Mouse (Mus musculus) limb, embryonic 13.5 days (tissue): ENCODE data around the gene Dgkb. TPM values are rescaled to one million over a fixed set of nuclear protein-coding genes. Genes with fewer than 3 reads are reported as not detected.

Source experiments
- ATAC-seq: fragments of 200-750 bp; cut with Nextera tagmentation; 2 replicates; pipeline ENCODE4 v1.8.0; 2017; ENCODE audit warnings: low read depth, moderate number of reproducible peaks, moderate TSS enrichment; ENCODE audit not compliant: low FRiP score
- H3K27ac ChIP-seq: fragments of 300-500 bp; sonication (generic); 2 replicates; pipeline ENCODE4 v1.5.1; 2015; ENCODE audit warnings: inconsistent platforms, mild to moderate bottlenecking, moderate library complexity
- H3K27me3 ChIP-seq: fragments of 300-500 bp; sonication (generic); 2 replicates; pipeline ENCODE4 v1.6.1; 2015; ENCODE audit warnings: mild to moderate bottlenecking, inconsistent platforms
- H3K36me3 ChIP-seq: fragments of 300-500 bp; sonication (generic); 2 replicates; pipeline ENCODE4 v1.6.1; 2015; ENCODE audit warnings: inconsistent platforms, mild to moderate bottlenecking, moderate library complexity
- H3K4me1 ChIP-seq: fragments of 300-500 bp; sonication (generic); 2 replicates; pipeline ENCODE4 v1.6.1; 2015; ENCODE audit warnings: inconsistent platforms
- H3K4me2 ChIP-seq: fragments of 300-500 bp; sonication (generic); replicated peaks from 2 replicates; pipeline ENCODE4 v1.6.1; 2015; ENCODE audit warnings: inconsistent platforms, mild to moderate bottlenecking, moderate library complexity
- H3K4me3 ChIP-seq: fragments of 300-500 bp; sonication (generic); 2 replicates; pipeline ENCODE4 v1.5.1; 2015; ENCODE audit warnings: moderate library complexity, mild to moderate bottlenecking, inconsistent platforms
- H3K9ac ChIP-seq: fragments of 300-500 bp; sonication (generic); 2 replicates; pipeline ENCODE4 v1.6.1; 2015; ENCODE audit warnings: mild to moderate bottlenecking, inconsistent platforms
- H3K9me3 ChIP-seq: fragments of 300-500 bp; sonication (generic); 2 replicates; pipeline ENCODE4 v1.6.1; 2016; ENCODE audit warnings: inconsistent platforms
- WGBS: fragments of 180-500 bp; shearing (Covaris S2); methylation state at CpG from one replicate; pipeline ENCODE4 v1.1.7; 2015; 5-methylcytosine and 5-hydroxymethylcytosine counted together
- polyA plus RNA-seq: library from polyadenylated mRNA; unstranded; fragments of >200 nt; fragmentation: Nextera tagmentation; extraction: Ambion mirVana; gene quantifications from 2 replicates; pipeline ENCODE4 v1.2.1, GENCODE M21; 2015

Dgkb gene
- polyA plus RNA-seq, 1 experiment from 2014 or later, result 1.0 TPM

- 83% methylated on average over 3 of the region's 3 CpGs for WGBS
- Histone ChIP-seq H3K4me1 (no peaks in the 10 kb centered on the region), H3K4me3 (no peak overlapping the region), H3K27ac (no peak overlapping the region), H3K36me3 (no peaks in the 10 kb centered on the region), H3K9ac (no peak overlapping the region), H3K27me3 (no peaks in the 10 kb centered on the region), H3K9me3 (no peaks in the 10 kb centered on the region), H3K4me2 (no peak overlapping the region)
- ATAC-seq, result no peak
Observed at GRCm38 (mm10) chr12:38088224-38088623, 270.7 kb downstream of the Dgkb start.

- no peaks in the 10 kb centered on the region for H3K27me3 ChIP-seq
- no peak overlapping the region for H3K27ac ChIP-seq
- no peaks in the 10 kb centered on the region for H3K36me3 ChIP-seq
- no peak overlapping the region for H3K4me2 ChIP-seq
- no peaks in the 10 kb centered on the region for H3K9me3 ChIP-seq
- no peak overlapping the region for H3K9ac ChIP-seq
- ATAC-seq, result no peak
- no peak overlapping the region for H3K4me3 ChIP-seq
- 55% methylated on average over 3 of the region's 3 CpGs for WGBS
- no peaks in the 10 kb centered on the region for H3K4me1 ChIP-seq
Observed at GRCm38 (mm10) chr12:38111928-38112327, 294.4 kb downstream of the Dgkb start.

- Histone ChIP-seq H3K36me3 (no peaks in the 10 kb centered on the region), H3K4me1 (no peaks in the 10 kb centered on the region), H3K4me2 (no peak overlapping the region), H3K9me3 (no peaks in the 10 kb centered on the region), H3K9ac (no peak overlapping the region), H3K4me3 (no peak overlapping the region), H3K27me3 (no peaks in the 10 kb centered on the region), H3K27ac (no peak overlapping the region)
- ATAC-seq, result no peak
- 54% methylated on average over 1 of the region's 1 CpGs for WGBS
Observed at GRCm38 (mm10) chr12:38114990-38115615, 297.6 kb downstream of the Dgkb start.

GRCm38 (mm10) chr12:38123524-38123923 lies 306.0 kb downstream of the Dgkb start:
- Histone ChIP-seq H3K4me3 (no peak overlapping the region), H3K9me3 (no peaks in the 10 kb centered on the region), H3K4me1 (no peaks in the 10 kb centered on the region), H3K36me3 (no peaks in the 10 kb centered on the region), H3K27ac (no peak overlapping the region), H3K9ac (no peak overlapping the region), H3K27me3 (no peaks in the 10 kb centered on the region), H3K4me2 (no peak overlapping the region)
- ATAC-seq, result no peak

- no peak overlapping the region for H3K9ac ChIP-seq
- H3K9me3 ChIP-seq, result no peaks in the 10 kb centered on the region
- H3K36me3 ChIP-seq, result no peaks in the 10 kb centered on the region
- no peaks in the 10 kb centered on the region for H3K4me1 ChIP-seq
- 88% methylated on average over 4 of the region's 4 CpGs for WGBS
- H3K27me3 ChIP-seq, result no peaks in the 10 kb centered on the region
- H3K4me3 ChIP-seq, result no peak overlapping the region
- ATAC-seq, result no peak
- no peak overlapping the region for H3K27ac ChIP-seq
- H3K4me2 ChIP-seq, result no peak overlapping the region
Observed at GRCm38 (mm10) chr12:38125297-38125696, 307.8 kb downstream of the Dgkb start.

GRCm38 (mm10) chr12:38130209-38130915 lies 312.8 kb downstream of the Dgkb start:
- Histone ChIP-seq H3K27ac (no peak overlapping the region), H3K4me3 (no peak overlapping the region), H3K36me3 (no peaks in the 10 kb centered on the region), H3K27me3 (no peaks in the 10 kb centered on the region), H3K9me3 (no peaks in the 10 kb centered on the region), H3K4me1 (no peaks in the 10 kb centered on the region), H3K4me2 (no peak overlapping the region), H3K9ac (no peak overlapping the region)
- no peak for ATAC-seq
- 64% methylated on average over 9 of the region's 9 CpGs for whole genome bisulfite sequencing

GRCm38 (mm10) chr12:38136379-38136778 lies 318.9 kb downstream of the Dgkb start:
- H3K9ac ChIP-seq, result no peak overlapping the region
- H3K9me3 ChIP-seq, result no peaks in the 10 kb centered on the region
- 50% methylated on average over 5 of the region's 5 CpGs for WGBS
- H3K36me3 ChIP-seq, result no peaks in the 10 kb centered on the region
- H3K27ac ChIP-seq, result no peak overlapping the region
- H3K4me1 ChIP-seq, result no peaks in the 10 kb centered on the region
- H3K27me3 ChIP-seq, result no peaks in the 10 kb centered on the region
- no peak overlapping the region for H3K4me2 ChIP-seq
- H3K4me3 ChIP-seq, result no peak overlapping the region
- no peak for ATAC-seq

GRCm38 (mm10) chr12:38140039-38140438 lies 322.5 kb downstream of the Dgkb start:
- Histone ChIP-seq H3K36me3 (no peaks in the 10 kb centered on the region), H3K4me3 (no peak overlapping the region), H3K27ac (no peak overlapping the region), H3K9me3 (no peaks in the 10 kb centered on the region), H3K9ac (no peak overlapping the region), H3K4me1 (no peaks in the 10 kb centered on the region), H3K4me2 (no peak overlapping the region), H3K27me3 (no peaks in the 10 kb centered on the region)
- ATAC-seq, result no peak

- Histone ChIP-seq H3K27me3 (no peaks in the 10 kb centered on the region), H3K36me3 (no peaks in the 10 kb centered on the region), H3K4me2 (no peak overlapping the region), H3K9ac (no peak overlapping the region), H3K9me3 (no peaks in the 10 kb centered on the region), H3K4me3 (no peak overlapping the region), H3K4me1 (no peaks in the 10 kb centered on the region), H3K27ac (no peak overlapping the region)
- WGBS, result 77% methylated on average over 1 of the region's 1 CpGs
- peak; percentile 57 for ATAC-seq
Observed at GRCm38 (mm10) chr12:38232665-38233064, 415.1 kb downstream of the Dgkb start.

- H3K27me3 ChIP-seq, result no peaks in the 10 kb centered on the region
- no peak overlapping the region for H3K4me2 ChIP-seq
- H3K4me1 ChIP-seq, result no peaks in the 10 kb centered on the region
- H3K4me3 ChIP-seq, result no peak overlapping the region
- no peak overlapping the region for H3K9ac ChIP-seq
- ATAC-seq, result no peak
- no peaks in the 10 kb centered on the region for H3K36me3 ChIP-seq
- H3K27ac ChIP-seq, result no peak overlapping the region
- H3K9me3 ChIP-seq, result no peaks in the 10 kb centered on the region
Observed at GRCm38 (mm10) chr12:38268856-38269255, 451.3 kb downstream of the Dgkb start.

GRCm38 (mm10) chr12:38301497-38301896 lies 484.0 kb downstream of the Dgkb start:
- Histone ChIP-seq H3K27me3 (no peaks in the 10 kb centered on the region), H3K4me2 (no peak overlapping the region), H3K36me3 (no peaks in the 10 kb centered on the region), H3K9me3 (no peaks in the 10 kb centered on the region), H3K4me3 (no peak overlapping the region), H3K27ac (no peak overlapping the region), H3K9ac (no peak overlapping the region), H3K4me1 (no peaks in the 10 kb centered on the region)
- 66% methylated on average over 1 of the region's 1 CpGs for WGBS
- ATAC-seq, result no peak

- Histone ChIP-seq H3K27ac (no peak overlapping the region), H3K4me3 (no peak overlapping the region), H3K9me3 (no peaks in the 10 kb centered on the region), H3K4me2 (no peak overlapping the region), H3K36me3 (no peaks in the 10 kb centered on the region), H3K27me3 (no peaks in the 10 kb centered on the region), H3K9ac (no peak overlapping the region), H3K4me1 (no peaks in the 10 kb centered on the region)
- WGBS, result 70% methylated on average over 3 of the region's 3 CpGs
- ATAC-seq, result no peak
Observed at GRCm38 (mm10) chr12:38303841-38304240, 486.3 kb downstream of the Dgkb start.

GRCm38 (mm10) chr12:38304245-38304644 lies 486.7 kb downstream of the Dgkb start:
- Histone ChIP-seq H3K27me3 (no peaks in the 10 kb centered on the region), H3K36me3 (no peaks in the 10 kb centered on the region), H3K4me3 (no peak overlapping the region), H3K9me3 (no peaks in the 10 kb centered on the region), H3K9ac (no peak overlapping the region), H3K27ac (no peak overlapping the region), H3K4me1 (no peaks in the 10 kb centered on the region), H3K4me2 (no peak overlapping the region)
- no peak for ATAC-seq
- WGBS, result 93% methylated on average over 3 of the region's 3 CpGs
